Mouse (Mus musculus) MEL (cell line): ENCODE measurements around the gene Miga1. TPM values are rescaled to one million over a fixed set of nuclear protein-coding genes. Genes with fewer than 3 reads are reported as not detected.

Experiments used
- DNase-seq: peaks from one replicate; pipeline ENCODE4 v3.0.0; 2011; ENCODE audit warnings: low read depth, low spot score
- H3K27ac ChIP-seq: 2 replicates; pipeline ENCODE4 v1.5.1; 2012; ENCODE audit warnings: low read depth, mild to moderate bottlenecking, control low read depth, low read length, moderate library complexity; ENCODE audit not compliant: control insufficient read depth
- H3K27me3 ChIP-seq, 2 experiments: fragments of 150-350 bp in 1 of 2; sonication (generic) in 1 of 2; 2 replicates each; pipeline ENCODE4 v1.6.1; 2012; ENCODE audit warnings: low read length in 2 of 2, mild to moderate bottlenecking in 2 of 2, improper control_type of control experiment in 1 of 2, moderate library complexity in 1 of 2; ENCODE audit not compliant: insufficient read depth in 2 of 2, control insufficient read depth in 1 of 2
- H3K36me3 ChIP-seq, 2 experiments: 2 replicates each; pipeline ENCODE4 v1.6.1; 2012 to 2014; ENCODE audit warnings: low read length in 2 of 2, improper control_type of control experiment in 1 of 2, inconsistent platforms in 1 of 2, mild to moderate bottlenecking in 1 of 2; ENCODE audit not compliant: insufficient read depth in 2 of 2, control insufficient read depth in 1 of 2
- H3K4me1 ChIP-seq, 2 experiments: fragments of 150-350 bp in 1 of 2; sonication (generic) in 1 of 2; 2 replicates each; pipeline ENCODE4 v1.6.1; 2012; ENCODE audit warnings: low read length in 2 of 2, improper control_type of control experiment in 1 of 2, mild to moderate bottlenecking in 1 of 2; ENCODE audit not compliant: insufficient read depth in 2 of 2, control insufficient read depth in 1 of 2
- H3K4me3 ChIP-seq, 2 experiments: fragments of 150-350 bp in 1 of 2; sonication (generic) in 1 of 2; 2 replicates each; pipeline ENCODE4 v1.5.1; 2012; ENCODE audit warnings: low read depth in 2 of 2, low read length in 2 of 2, mild to moderate bottlenecking in 2 of 2, moderate library complexity in 2 of 2, control low read depth in 1 of 2, improper control_type of control experiment in 1 of 2; ENCODE audit not compliant: control insufficient read depth in 1 of 2, insufficient read depth in 1 of 2
- H3K79me2 ChIP-seq: 2 replicates; pipeline ENCODE4 v1.6.1; 2012; ENCODE audit warnings: mild to moderate bottlenecking, low read length, moderate library complexity; ENCODE audit not compliant: control insufficient read depth, poor library complexity, insufficient read depth
- H3K9ac ChIP-seq: 2 replicates; pipeline ENCODE4 v1.6.1; 2012; ENCODE audit warnings: low read depth, mild to moderate bottlenecking, control low read depth, low read length, moderate library complexity; ENCODE audit not compliant: control insufficient read depth, poor library complexity, severe bottlenecking
- H3K9me3 ChIP-seq: fragments of 150-350 bp; sonication (generic); replicated peaks from 2 replicates; pipeline ENCODE4 v1.6.1; 2012; ENCODE audit warnings: mild to moderate bottlenecking, low read length, improper control_type of control experiment, moderate library complexity; ENCODE audit not compliant: insufficient read depth
- BHLHE40 ChIP-seq: IDR thresholded peaks from 2 replicates; pipeline ENCODE4 v1.6.1; 2012; ENCODE audit warnings: low read depth, mild to moderate bottlenecking, inconsistent platforms, low read length, improper control_type of control experiment, borderline replicate concordance
- CHD1 ChIP-seq: IDR thresholded peaks from 2 replicates; pipeline ENCODE4 v1.6.1; 2012; ENCODE audit warnings: low read depth, mild to moderate bottlenecking, inconsistent platforms, low read length, improper control_type of control experiment
- CHD2 ChIP-seq: IDR thresholded peaks from 2 replicates; pipeline ENCODE4 v1.6.1; 2011; ENCODE audit warnings: low read length, improper control_type of control experiment
- CTCF ChIP-seq, 3 experiments: IDR thresholded peaks in 2 of 3; conservative IDR thresholded peaks in 1 of 3; 2 replicates each; pipeline ENCODE4 v1.5.1; 2011 to 2012; ENCODE audit warnings: low read length in 3 of 3, low read depth in 2 of 3, mild to moderate bottlenecking in 2 of 3, improper control_type of control experiment in 1 of 3, inconsistent platforms in 1 of 3, mixed read lengths in 1 of 3, moderate library complexity in 1 of 3; ENCODE audit not compliant: control insufficient read depth in 1 of 3, insufficient read depth in 1 of 3, poor library complexity in 1 of 3, severe bottlenecking in 1 of 3
- E2F4 ChIP-seq: IDR thresholded peaks from 2 replicates; pipeline ENCODE4 v1.6.1; 2011; ENCODE audit warnings: low read depth, low read length, improper control_type of control experiment, borderline replicate concordance
- EP300 ChIP-seq, 2 experiments: IDR thresholded peaks; 2 replicates each; pipeline ENCODE4 v1.6.1; 2011; ENCODE audit warnings: improper control_type of control experiment in 2 of 2, low read length in 2 of 2, low read depth in 1 of 2, mild to moderate bottlenecking in 1 of 2
- ETS1 ChIP-seq: IDR thresholded peaks from 2 replicates; pipeline ENCODE4 v1.6.1; 2012; ENCODE audit warnings: low read depth, mild to moderate bottlenecking, inconsistent platforms, low read length, improper control_type of control experiment, moderate library complexity
- GABPA ChIP-seq: IDR thresholded peaks from 2 replicates; pipeline ENCODE4 v1.6.1; 2012; ENCODE audit warnings: low read depth, mild to moderate bottlenecking, inconsistent platforms, low read length, improper control_type of control experiment, moderate library complexity
- GATA1 ChIP-seq: IDR thresholded peaks from 2 replicates; pipeline ENCODE4 v1.6.1; 2011; ENCODE audit warnings: low read depth, low read length, improper control_type of control experiment
- HCFC1 ChIP-seq: IDR thresholded peaks from 2 replicates; pipeline ENCODE4 v1.6.1; 2012; ENCODE audit warnings: low read depth, mild to moderate bottlenecking, inconsistent platforms, low read length, improper control_type of control experiment, moderate library complexity
- JUND ChIP-seq: IDR thresholded peaks from 2 replicates; pipeline ENCODE4 v1.6.1; 2011; ENCODE audit warnings: low read depth, mild to moderate bottlenecking, improper control_type of control experiment, low read length
- KAT2A ChIP-seq: conservative IDR thresholded peaks from 2 replicates; pipeline ENCODE4 v1.6.1; 2012; ENCODE audit warnings: low read depth, low read length, improper control_type of control experiment, inconsistent platforms
- MAFK ChIP-seq: IDR thresholded peaks from 2 replicates; pipeline ENCODE4 v1.6.1; 2011; ENCODE audit warnings: low read depth, mild to moderate bottlenecking, low read length, improper control_type of control experiment, borderline replicate concordance
- MAX ChIP-seq: IDR thresholded peaks from 2 replicates; pipeline ENCODE4 v1.6.1; 2011; ENCODE audit warnings: low read length, improper control_type of control experiment
- MAZ ChIP-seq: IDR thresholded peaks from 2 replicates; pipeline ENCODE4 v1.6.1; 2012; ENCODE audit warnings: low read depth, mild to moderate bottlenecking, inconsistent platforms, low read length, improper control_type of control experiment
- MEF2A ChIP-seq: IDR thresholded peaks from 2 replicates; pipeline ENCODE4 v1.6.1; 2014; ENCODE audit warnings: low read depth, mild to moderate bottlenecking, inconsistent platforms, low read length, improper control_type of control experiment; ENCODE audit not compliant: poor library complexity, insufficient replicate concordance, severe bottlenecking; ENCODE audit errors: extremely low read depth
- MXI1 ChIP-seq: IDR thresholded peaks from 2 replicates; pipeline ENCODE4 v1.6.1; 2011; ENCODE audit warnings: mild to moderate bottlenecking, low read depth, low read length, improper control_type of control experiment
- NRF1 ChIP-seq: IDR thresholded peaks from 2 replicates; pipeline ENCODE4 v1.6.1; 2014; ENCODE audit warnings: low read depth, mild to moderate bottlenecking, inconsistent platforms, low read length, improper control_type of control experiment, moderate library complexity; ENCODE audit not compliant: poor library complexity, insufficient read depth, severe bottlenecking
- POLR2A ChIP-seq, 2 experiments: IDR thresholded peaks; 2 replicates each; pipeline ENCODE4 v1.6.1; 2011 to 2012; ENCODE audit warnings: low read length in 2 of 2, mild to moderate bottlenecking in 2 of 2, control low read depth in 1 of 2, improper control_type of control experiment in 1 of 2, low read depth in 1 of 2, moderate library complexity in 1 of 2; ENCODE audit not compliant: control insufficient read depth in 1 of 2, insufficient read depth in 1 of 2, poor library complexity in 1 of 2
- POLR2AphosphoS2 ChIP-seq: IDR thresholded peaks from 2 replicates; pipeline ENCODE4 v1.6.1; 2011; ENCODE audit warnings: low read length, improper control_type of control experiment
- RAD21 ChIP-seq: IDR thresholded peaks from 2 replicates; pipeline ENCODE4 v1.6.1; 2011; ENCODE audit warnings: mild to moderate bottlenecking, low read depth, low read length, improper control_type of control experiment
- RCOR1 ChIP-seq: IDR thresholded peaks from 2 replicates; pipeline ENCODE4 v1.6.1; 2012; ENCODE audit warnings: low read depth, mild to moderate bottlenecking, inconsistent platforms, low read length, improper control_type of control experiment
- SMC3 ChIP-seq: IDR thresholded peaks from 2 replicates; pipeline ENCODE4 v1.6.1; 2011; ENCODE audit warnings: low read depth, low read length, improper control_type of control experiment
- TAL1 ChIP-seq: IDR thresholded peaks from 2 replicates; pipeline ENCODE4 v1.6.1; 2012; ENCODE audit warnings: mild to moderate bottlenecking, inconsistent platforms, low read length, moderate library complexity, mixed read lengths
- UBTF ChIP-seq: IDR thresholded peaks from 2 replicates; pipeline ENCODE4 v1.6.1; 2012; ENCODE audit warnings: low read depth, mild to moderate bottlenecking, inconsistent platforms, low read length, improper control_type of control experiment, moderate library complexity, borderline replicate concordance; ENCODE audit not compliant: insufficient read depth
- USF2 ChIP-seq, 2 experiments: IDR thresholded peaks; 2 replicates each; pipeline ENCODE4 v1.6.1; 2011 to 2012; ENCODE audit warnings: improper control_type of control experiment in 2 of 2, low read length in 2 of 2, borderline replicate concordance in 1 of 2, inconsistent platforms in 1 of 2, low read depth in 1 of 2, mild to moderate bottlenecking in 1 of 2; ENCODE audit not compliant: insufficient read depth in 1 of 2
- ZKSCAN1 ChIP-seq: IDR thresholded peaks from 2 replicates; pipeline ENCODE4 v1.6.1; 2012; ENCODE audit warnings: low read depth, mild to moderate bottlenecking, inconsistent platforms, low read length, improper control_type of control experiment, moderate library complexity
- ZMIZ1 ChIP-seq: IDR thresholded peaks from 2 replicates; pipeline ENCODE4 v1.6.1; 2012; ENCODE audit warnings: low read depth, mild to moderate bottlenecking, inconsistent platforms, low read length, improper control_type of control experiment, moderate library complexity
- ZNF384 ChIP-seq: IDR thresholded peaks from 2 replicates; pipeline ENCODE4 v1.6.1; 2012; ENCODE audit warnings: low read depth, mild to moderate bottlenecking, inconsistent platforms, low read length, improper control_type of control experiment
- polyA plus RNA-seq, 2 experiments: library from polyadenylated mRNA; stranded (reverse) in 1 of 2; unstranded in 1 of 2; fragments of >175 nt in 1 of 2; fragments of >200 nt in 1 of 2; gene quantifications; 2 replicates each; pipeline versions ENCODE4 v1.2.1 to v1.2.4; 2012; ENCODE audit warnings: low replicate concordance in 2 of 2, low read depth in 1 of 2; ENCODE audit not compliant: insufficient read length in 2 of 2, insufficient read depth in 1 of 2, missing spikeins in 1 of 2
- total RNA-seq: library from RNA; depleted of rRNA; stranded (reverse); fragments of 300-350 nt; gene quantifications from 2 replicates; pipeline ENCODE4 v1.2.3, GENCODE M21; 2012

The Miga1 gene
- total and polyA plus RNA-seq, 3 experiments: 14.2 to 16.2 TPM; not detected in 1

GRCm38 (mm10) chr3:152264374-152264773, 75.8 kb downstream of the Miga1 start:
- H3K27ac ChIP-seq: no peak overlapping the region
- no peak overlapping the region for H3K9ac ChIP-seq
- TF ChIP-seq MAFK (no peak), KAT2A (no peak), SMC3 (no peak), POLR2AphosphoS2 (no peak), MAX (no peak), POLR2A (IDR thresholded peaks at IDR 0.05; ENCODE audit: control insufficient read depth in 1 of 2, insufficient read depth in 1 of 2, low read depth in 1 of 2, low read length in 2 of 2, poor library complexity in 1 of 2) (no peak), UBTF (no peak), E2F4 (no peak), JUND (no peak), CHD1 (no peak), NRF1 (no peak), TAL1 (no peak), EP300 (IDR thresholded peaks at IDR 0.05; ENCODE audit: low read depth in 1 of 2, low read length in 2 of 2) (no peak), HCFC1 (no peak), GATA1 (no peak)
- H3K9me3 ChIP-seq: no peaks in the 10 kb centered on the region
- no peak for DNase-seq
- peaks cover 0 to 15% of the 10 kb centered on the region in 2 experiments; a peak in 2 of 4 replicates for H3K36me3 ChIP-seq
- H3K4me3 ChIP-seq: no peak overlapping the region
- no peaks in the 10 kb centered on the region for H3K27me3 ChIP-seq
- H3K79me2 ChIP-seq: no peaks in the 10 kb centered on the region
- H3K4me1 ChIP-seq: peaks cover 0 to 13% of the 10 kb centered on the region in 2 experiments; a peak in 2 of 4 replicates

- Histone ChIP-seq H3K4me3 (peak overlapping the region; percentile 47 to 63), H3K9ac (peak overlapping the region; percentile 45), H3K36me3 (peaks cover 0 to 15% of the 10 kb centered on the region in 2 experiments; a peak in 2 of 4 replicates), H3K27ac (peak overlapping the region; percentile 11; the same call in 1 of the 2 replicates), H3K9me3 (no peaks in the 10 kb centered on the region), H3K79me2 (no peaks in the 10 kb centered on the region), H3K27me3 (no peaks in the 10 kb centered on the region), H3K4me1 (peaks cover 0 to 13% of the 10 kb centered on the region in 2 experiments; a peak in 2 of 4 replicates)
- DNase-seq: no peak
- no peak for TF ChIP-seq UBTF
- TF ChIP-seq BHLHE40: 0 out of 2 replicates have a peak, but pooled peaks have one; percentile 24
- TF ChIP-seq ZNF384: no peak
- no peak for TF ChIP-seq CTCF (IDR thresholded peaks at IDR 0.05 in 2 of 3, conservative IDR thresholded peaks at IDR 0.05 in 1 of 3; ENCODE audit: control insufficient read depth in 1 of 3, insufficient read depth in 1 of 3, low read depth in 2 of 3, low read length in 3 of 3, poor library complexity in 1 of 3, severe bottlenecking in 1 of 3)
- TF ChIP-seq POLR2A (IDR thresholded peaks at IDR 0.05; ENCODE audit: control insufficient read depth in 1 of 2, insufficient read depth in 1 of 2, low read depth in 1 of 2, low read length in 2 of 2, poor library complexity in 1 of 2): no peak
- TF ChIP-seq USF2 (IDR thresholded peaks at IDR 0.05; ENCODE audit: borderline replicate concordance in 1 of 2, insufficient read depth in 1 of 2, low read depth in 1 of 2, low read length in 2 of 2): no peak
- no peak for TF ChIP-seq RCOR1
- no peak for TF ChIP-seq JUND
- TF ChIP-seq GABPA: no peak
- TF ChIP-seq CHD1: no peak
- no peak for TF ChIP-seq ZMIZ1
- TF ChIP-seq MXI1: no peak; the same call in 1 of the 2 replicates
- TF ChIP-seq MAFK: no peak
- no peak for TF ChIP-seq RAD21
- TF ChIP-seq NRF1: no peak
- TF ChIP-seq GATA1: peak; percentile 42
- TF ChIP-seq ZKSCAN1: no peak
- peak; percentile 82 for TF ChIP-seq ETS1
- TF ChIP-seq HCFC1: no peak
- no peak for TF ChIP-seq MEF2A
- no peak for TF ChIP-seq CHD2
- TF ChIP-seq EP300 (IDR thresholded peaks at IDR 0.05; ENCODE audit: low read depth in 1 of 2, low read length in 2 of 2): peak in 1 of 2 experiments; percentile 61; a peak in 2 of 4 replicates
- 0 out of 2 replicates have a peak, but pooled peaks have one; percentile 13 for TF ChIP-seq MAZ
These were observed 78.3 kb downstream of the Miga1 start for GRCm38 (mm10) chr3:152261948-152262347.
